Mouse (Mus musculus) layer of hippocampus, adult 2 months (tissue): ENCODE measurements around the gene Guf1. TPM values are rescaled to one million over a fixed set of nuclear protein-coding genes. Genes with fewer than 3 reads are reported as not detected.
A peak's percentile ranks its signal among the peaks of the same experiment; 100 is the strongest.

Experiments used
- DNase-seq, 2 experiments: peaks; one replicate each; pipeline ENCODE4 v3.0.0; 2022; ENCODE audit warnings: low spot score in 2 of 2
- H3K27ac ChIP-seq: fragments of 200-600 bp; 2 replicates; pipeline ENCODE4 v1.8.1; 2022
- H3K4me3 ChIP-seq: fragments of 200-600 bp; 2 replicates; pipeline ENCODE4 v1.8.1; 2022; ENCODE audit warnings: mild to moderate bottlenecking
- CTCF ChIP-seq: fragments of 200-600 bp; conservative IDR thresholded peaks from 2 replicates; pipeline ENCODE4 v1.8.1; 2022; ENCODE audit warnings: antibody characterized with exemption, mild to moderate bottlenecking, moderate library complexity
- total RNA-seq, 2 experiments: library from RNA; stranded (reverse); gene quantifications; 2 replicates each; pipeline ENCODE4 v1.2.3; 2021

Gene Guf1
- total RNA-seq, 2 experiments from 2014 or later: 24.3 to 24.4 TPM

DNA sequence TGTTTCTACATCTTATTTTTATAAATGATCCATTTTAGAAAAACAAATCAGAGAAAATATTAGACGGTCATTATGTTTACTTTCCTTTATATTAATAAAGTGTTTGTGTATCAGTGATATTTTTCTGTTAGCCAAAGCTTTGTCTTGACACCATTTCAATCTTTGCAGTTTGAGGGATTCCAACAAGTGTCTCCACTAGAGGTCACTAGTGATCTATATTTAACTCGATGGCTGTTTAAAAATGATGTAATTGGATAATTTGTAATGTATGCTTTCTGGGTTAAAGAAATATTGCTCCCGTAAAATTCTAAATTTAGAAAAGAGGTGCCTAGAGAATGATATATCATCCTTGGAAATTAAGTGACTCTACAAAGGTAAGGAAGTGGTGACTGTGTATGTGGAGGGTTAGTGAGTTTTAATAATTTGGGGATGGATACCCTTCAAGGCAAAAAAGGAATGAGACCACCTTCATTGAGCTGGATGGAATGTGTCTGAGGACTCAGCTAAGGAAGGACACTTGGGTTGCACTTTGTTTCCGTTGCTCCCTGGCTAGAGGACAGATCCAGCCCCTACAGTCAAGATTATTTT is 56.6 kb downstream of the Guf1 start:
- DNase-seq: peak in 1 of 2 experiments; percentile 25
- H3K4me3 ChIP-seq: no peak overlapping the region
- no peak overlapping the region for H3K27ac ChIP-seq
- peak; percentile 87 for TF ChIP-seq CTCF

DNA sequence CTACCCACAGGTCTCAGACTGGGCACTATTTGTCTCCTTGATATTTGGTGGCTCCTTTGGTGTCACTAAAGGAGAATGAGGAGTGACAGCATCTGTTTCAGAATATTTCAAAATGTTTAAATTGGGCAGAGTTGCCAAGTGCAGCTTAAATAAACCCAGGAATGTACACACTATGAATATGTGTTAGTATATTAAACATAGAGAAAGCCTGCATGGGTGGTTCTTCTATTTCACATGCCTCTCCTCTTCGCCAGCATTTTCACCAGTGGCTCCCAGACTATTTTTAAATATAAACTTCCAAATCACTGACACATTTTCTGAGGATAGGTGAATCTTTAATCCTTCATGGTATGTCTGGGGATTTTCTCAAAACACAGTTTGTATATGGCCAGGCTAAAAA is 64.2 kb downstream of the Guf1 start:
- no peak overlapping the region for H3K4me3 ChIP-seq
- H3K27ac ChIP-seq: no peak overlapping the region
- TF ChIP-seq CTCF: no peak
- no peak for DNase-seq

Other genes starting within 250 kb of the Guf1 start
- gene Kctd8, start 215.2 kb upstream of the Guf1 start, total RNA-seq: 1 to 10 TPM; 5.6 to 6.0 TPM
- not detected for gene Yipf7, start 14.3 kb upstream of the Guf1 start, total RNA-seq
- gene Gnpda2, start 35.4 kb downstream of the Guf1 start, total RNA-seq: 10 to 100 TPM; 17.4 to 17.8 TPM